Mouse (Mus musculus): Measurements from ENCODE around the gene Lrrc38.
A peak's percentile ranks its signal among the peaks of the same experiment; 100 is the strongest.

Gene Lrrc38

DNA sequence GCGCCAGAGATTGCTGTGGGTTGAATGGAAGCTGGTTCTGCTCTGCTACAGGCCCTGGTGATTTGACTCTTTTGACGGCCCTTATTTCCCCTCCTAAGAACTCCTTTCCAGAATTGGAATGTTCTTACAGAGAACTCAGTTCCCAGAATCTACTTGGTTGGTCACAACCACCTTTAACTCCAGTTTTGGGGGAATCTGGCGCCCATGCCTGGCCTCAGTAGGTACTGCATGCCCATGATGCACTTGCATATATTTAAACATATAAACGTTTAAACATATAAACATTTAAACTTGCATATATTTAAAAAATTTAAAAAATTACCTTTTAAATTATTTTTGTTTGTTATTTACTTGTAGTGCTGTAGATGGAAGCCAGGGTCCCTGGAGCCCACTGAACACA is 34.1 kb downstream of the Lrrc38 start:
- Histone ChIP-seq H3K27me3 (ENCODE audit: control insufficient read depth, insufficient read depth, low read length, poor library complexity, severe bottlenecking) (no peaks in the 10 kb centered on the region), H3K36me3 (ENCODE audit: control insufficient read depth, insufficient read depth, low read length, poor library complexity, severe bottlenecking) (no peaks in the 10 kb centered on the region)
- DNase-seq (ENCODE audit: low read depth, low spot score) = no peak

DNA sequence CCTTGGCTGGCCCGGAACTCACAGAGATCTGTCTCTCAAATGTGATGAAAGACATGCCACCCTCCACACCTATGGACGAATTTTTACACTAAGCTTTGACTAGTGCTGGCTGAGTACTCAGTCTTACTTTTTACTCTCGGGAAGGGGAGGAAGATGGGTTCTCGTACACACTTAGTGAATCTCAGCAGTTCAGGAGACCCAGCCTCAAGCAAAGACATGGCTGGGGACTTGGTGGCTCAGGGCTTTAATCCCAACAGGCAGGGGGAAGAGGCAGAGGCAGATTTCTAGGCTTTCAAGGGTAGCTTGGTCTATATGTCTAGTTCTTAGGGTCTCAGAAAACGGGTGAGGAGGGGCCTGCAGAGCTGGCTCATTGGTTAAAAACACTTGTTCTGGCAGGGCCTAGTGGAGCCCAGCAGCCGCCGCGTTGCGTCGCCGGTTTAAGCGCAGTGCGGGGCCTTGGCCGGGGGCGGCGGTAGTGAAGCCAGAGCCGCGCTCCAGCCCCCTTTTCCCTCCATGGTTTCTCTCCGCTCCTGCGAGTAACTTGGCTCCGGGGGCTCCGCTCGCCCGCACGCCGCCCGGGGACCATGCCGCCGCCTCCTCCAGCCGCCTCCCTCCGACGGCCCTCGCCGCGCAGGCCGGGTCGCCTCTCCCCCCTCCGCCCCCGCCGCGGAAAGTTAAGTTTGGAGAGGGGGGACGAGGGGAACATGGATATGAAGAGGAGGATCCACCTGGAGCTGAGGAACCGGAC is 39.6 kb downstream of the Lrrc38 start:
- DNase-seq (ENCODE audit: low read depth, low spot score) = no peak
- Histone ChIP-seq H3K36me3 (ENCODE audit: control insufficient read depth, insufficient read depth, low read length, poor library complexity, severe bottlenecking) (no peaks in the 10 kb centered on the region), H3K27me3 (ENCODE audit: control insufficient read depth, insufficient read depth, low read length, poor library complexity, severe bottlenecking) (no peaks in the 10 kb centered on the region)

DNA sequence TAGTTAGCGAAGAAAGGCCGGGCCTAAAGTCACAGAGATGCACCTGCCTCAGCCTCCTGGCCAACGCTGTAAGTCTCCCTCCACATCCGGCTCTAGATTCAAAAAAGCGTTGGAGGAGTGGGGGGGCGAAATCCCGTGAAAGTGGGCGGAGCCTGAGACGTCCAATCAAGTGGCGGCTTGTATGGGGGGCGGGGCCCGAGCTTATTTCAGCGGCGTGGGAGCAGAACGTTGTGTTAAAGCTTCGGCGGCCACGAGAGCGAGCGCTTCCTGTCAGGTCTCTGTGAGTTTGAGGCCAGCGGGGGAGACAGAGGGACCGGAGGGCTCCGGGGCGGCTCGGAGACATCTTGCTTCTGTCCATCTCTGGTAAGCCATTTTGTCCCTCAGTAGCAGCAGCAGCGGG is 44.6 kb downstream of the Lrrc38 start, which contains the start of gene Pramel1:
Pramel1 (plus strand) TSS at position 248 of the 400 bp plus-strand sequence.
- H3K27me3 ChIP-seq (ENCODE audit: control insufficient read depth, insufficient read depth, low read length, poor library complexity, severe bottlenecking) = no peaks in the 10 kb centered on the region
- H3K36me3 ChIP-seq (ENCODE audit: control insufficient read depth, insufficient read depth, low read length, poor library complexity, severe bottlenecking) = no peaks in the 10 kb centered on the region
- no peak for DNase-seq (ENCODE audit: low read depth, low spot score)

DNA sequence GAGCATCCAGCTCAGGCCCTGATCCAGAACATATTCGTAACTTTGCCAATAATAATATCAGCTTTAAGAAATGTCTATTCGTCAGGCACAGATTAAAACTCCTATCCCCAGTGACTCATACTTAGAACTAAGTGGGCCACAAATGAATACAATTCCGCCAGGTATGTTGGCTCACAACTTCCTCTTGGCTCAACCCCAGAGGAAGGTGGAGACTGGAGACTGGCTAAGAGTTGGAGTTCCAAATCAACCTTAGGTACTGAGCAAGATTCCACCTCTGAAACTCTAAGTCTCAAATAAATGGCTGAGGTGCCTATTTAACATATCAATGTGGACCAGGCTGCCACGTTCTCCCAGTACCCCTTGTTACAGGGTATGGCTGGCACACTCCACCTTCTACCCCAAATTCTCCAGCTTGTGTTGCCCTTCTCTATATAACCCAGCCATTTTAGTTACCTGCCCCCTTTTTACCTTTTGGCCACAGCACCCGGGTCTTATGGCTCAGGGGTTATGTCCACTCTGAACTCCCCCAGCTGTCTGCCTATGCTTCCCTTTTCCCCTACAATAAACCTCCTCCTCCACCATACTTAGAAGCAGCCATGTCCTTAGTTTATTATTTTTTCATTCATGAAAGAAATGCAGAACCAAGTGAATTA is 62.1 kb downstream of the Lrrc38 start:
- DNase-seq (ENCODE audit: low read depth, low spot score) = peak; percentile 21
- Histone ChIP-seq H3K36me3 (ENCODE audit: control insufficient read depth, insufficient read depth, low read length, poor library complexity, severe bottlenecking) (peaks cover 4% of the 10 kb centered on the region), H3K27me3 (ENCODE audit: control insufficient read depth, insufficient read depth, low read length, poor library complexity, severe bottlenecking) (no peaks in the 10 kb centered on the region)

DNA sequence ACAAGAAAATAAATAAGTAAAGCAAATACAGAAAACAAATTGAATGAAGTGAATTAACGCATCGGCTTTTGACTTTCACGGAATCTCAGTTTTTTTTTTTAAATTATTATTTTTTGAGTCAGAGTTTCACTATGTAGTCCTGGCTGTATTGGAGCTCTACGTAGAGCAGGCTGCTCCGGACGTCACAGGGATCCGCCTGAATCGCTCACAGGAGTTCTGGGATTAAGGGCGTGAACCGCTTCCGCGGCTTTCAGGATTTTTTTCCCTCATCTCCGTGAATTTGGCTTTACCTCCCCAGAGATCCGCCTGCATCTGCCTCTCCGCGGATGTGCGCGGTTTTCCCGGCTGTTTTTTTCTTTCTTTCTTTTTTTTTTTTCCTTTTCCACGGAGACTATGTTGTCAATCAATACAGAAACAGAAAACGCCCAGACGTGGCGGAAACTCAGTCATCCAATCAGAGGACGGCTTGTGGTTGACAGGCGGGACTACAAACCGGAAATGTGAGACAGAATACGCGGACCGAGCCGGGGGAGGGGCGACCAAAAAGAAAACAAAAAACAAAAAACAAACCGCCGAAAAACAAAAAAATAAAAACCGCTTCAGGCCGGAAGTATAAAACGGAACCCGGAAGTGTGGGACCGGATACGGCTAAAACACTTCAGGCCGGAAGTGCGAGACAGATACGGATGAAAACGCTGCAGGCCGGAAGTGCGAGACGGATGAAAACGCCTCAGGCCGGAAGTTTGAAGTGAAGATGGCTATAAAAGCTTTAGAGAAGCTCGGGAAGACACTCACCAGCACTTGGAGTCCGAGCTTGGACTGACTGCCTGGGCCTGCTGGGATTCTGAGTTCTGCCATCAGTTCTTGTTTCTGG is 62.9 kb downstream of the Lrrc38 start, which contains the start of gene Pramef8:
Pramef8 (plus strand) TSS at position 208 of the 874 bp plus-strand sequence.
- Histone ChIP-seq H3K27me3 (ENCODE audit: control insufficient read depth, insufficient read depth, low read length, poor library complexity, severe bottlenecking) (no peaks in the 10 kb centered on the region), H3K36me3 (ENCODE audit: control insufficient read depth, insufficient read depth, low read length, poor library complexity, severe bottlenecking) (peaks cover 4% of the 10 kb centered on the region)
- DNase-seq (ENCODE audit: low read depth, low spot score) = peak; percentile 95

DNA sequence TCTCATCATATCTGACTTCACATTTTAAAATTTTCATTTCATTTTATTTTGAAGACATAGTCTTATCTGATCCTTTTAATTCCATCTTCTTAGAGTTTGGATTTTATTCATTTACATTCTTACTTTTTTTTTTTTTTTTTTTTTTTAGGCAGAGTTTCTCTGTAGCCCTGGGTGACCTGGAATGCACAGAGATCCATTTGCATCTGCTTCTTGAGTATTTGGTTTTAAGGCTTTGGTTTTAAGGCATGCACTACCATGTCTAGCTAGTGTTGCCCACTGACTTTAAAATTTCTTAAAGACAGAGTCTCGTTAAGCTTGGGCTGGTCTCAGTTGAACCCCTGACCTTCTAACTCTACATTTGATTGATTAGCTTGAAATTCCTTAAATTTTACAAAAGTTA is 64.1 kb downstream of the Lrrc38 start:
- DNase-seq (ENCODE audit: low read depth, low spot score) = no peak
- Histone ChIP-seq H3K36me3 (ENCODE audit: control insufficient read depth, insufficient read depth, low read length, poor library complexity, severe bottlenecking) (peaks cover 9% of the 10 kb centered on the region), H3K27me3 (ENCODE audit: control insufficient read depth, insufficient read depth, low read length, poor library complexity, severe bottlenecking) (no peaks in the 10 kb centered on the region)

DNA sequence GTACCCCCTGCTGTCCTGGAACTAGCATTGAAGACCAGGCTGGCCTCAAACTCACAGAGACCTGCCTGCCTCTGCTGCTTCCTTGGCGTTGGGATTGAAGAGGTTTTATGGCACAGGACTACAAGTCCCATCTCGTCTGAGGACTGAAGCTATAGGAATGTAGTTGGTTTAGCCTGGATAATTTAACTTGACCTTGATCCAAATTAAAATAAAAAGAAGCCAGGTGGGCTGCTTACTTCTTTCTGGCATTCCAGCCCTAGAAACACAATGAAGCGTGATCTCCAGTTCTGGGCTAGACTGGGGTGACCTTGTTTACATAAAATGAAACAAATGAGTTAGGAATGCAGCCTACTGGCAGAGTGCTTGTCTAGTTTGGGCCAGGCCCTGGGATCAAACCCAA is 64.6 kb downstream of the Lrrc38 start:
- H3K27me3 ChIP-seq (ENCODE audit: control insufficient read depth, insufficient read depth, low read length, poor library complexity, severe bottlenecking) = no peaks in the 10 kb centered on the region
- peaks cover 13% of the 10 kb centered on the region for H3K36me3 ChIP-seq (ENCODE audit: control insufficient read depth, insufficient read depth, low read length, poor library complexity, severe bottlenecking)
- no peak for DNase-seq (ENCODE audit: low read depth, low spot score)
